Mouse (Mus musculus): ENCODE results near the gene Eaf2. TPM values are rescaled to one million over a fixed set of nuclear protein-coding genes. Genes with fewer than 3 reads are reported as not detected.

Eaf2 gene
- polyA plus RNA-seq, 1 experiment from 2014 or later: 1.2 TPM

Other genes with a start within 250 kb of the Eaf2 start
- gene Cd86, start 208.9 kb downstream of the Eaf2 start, polyA plus RNA-seq (2016; fragmentation: Nextera tagmentation; extraction: Ambion mirVana): 1.2 TPM in 2 replicates
- 0.41 and 0.85 TPM in 2 replicates for gene Ildr1, start 181.0 kb downstream of the Eaf2 start, polyA plus RNA-seq (2016; fragmentation: Nextera tagmentation; extraction: Ambion mirVana)
- gene Slc15a2, start 90.0 kb downstream of the Eaf2 start, polyA plus RNA-seq (2016; fragmentation: Nextera tagmentation; extraction: Ambion mirVana): 1.7 and 1.8 TPM in 2 replicates
- 52.4 and 66.8 TPM in 2 replicates for gene Iqcb1, start 46.6 kb downstream of the Eaf2 start, polyA plus RNA-seq (2016; fragmentation: Nextera tagmentation; extraction: Ambion mirVana)
- 64.0 and 81.2 TPM in 2 replicates for gene Golgb1, start 137 bp upstream of the Eaf2 start, polyA plus RNA-seq (2016; fragmentation: Nextera tagmentation; extraction: Ambion mirVana)
- 2.7 and 2.8 TPM in 2 replicates for gene Hcls1, start 60.0 kb upstream of the Eaf2 start, polyA plus RNA-seq (2016; fragmentation: Nextera tagmentation; extraction: Ambion mirVana)
- 0.15 TPM in 1 of 2 replicates, not detected in the other for gene Fbxo40, start 115.5 kb upstream of the Eaf2 start, polyA plus RNA-seq (2016; fragmentation: Nextera tagmentation; extraction: Ambion mirVana)
- gene Polq, start 136.8 kb upstream of the Eaf2 start, polyA plus RNA-seq (2016; fragmentation: Nextera tagmentation; extraction: Ambion mirVana): 9.6 and 12.6 TPM in 2 replicates

Data from hindbrain, embryonic 10.5 days (tissue).